Mouse (Mus musculus) embryonic fibroblast, embryonic 13.5 days (primary cell): ENCODE measurements around the gene Slc37a1.

Experiments
- CTCF ChIP-seq: IDR thresholded peaks from 2 replicates; pipeline ENCODE4 v1.5.1; 2011; ENCODE audit warnings: mild to moderate bottlenecking, control low read depth, low read length, moderate library complexity, borderline replicate concordance; ENCODE audit not compliant: insufficient read depth
- POLR2A ChIP-seq: IDR thresholded peaks from 2 replicates; pipeline ENCODE4 v1.6.1; 2011; ENCODE audit warnings: low read depth, mild to moderate bottlenecking, control low read depth, low read length, moderate library complexity

- TF ChIP-seq CTCF (no peak), POLR2A (no peak)
Measured at GRCm38 (mm10) chr17:31365586-31366166, 79.1 kb downstream of the Slc37a1 start.
